Mouse (Mus musculus) WW6 (cell line): ENCODE measurements around the gene Wwc1.
"Not testable (repeated sequence)": the region's sequence is repeated elsewhere in the genome, so short reads cannot be mapped to it uniquely, and the experiment has no call there.

Source experiments
- DNase-seq: peaks from one replicate; pipeline ENCODE4 v3.0.0-alpha.2; 2013; ENCODE audit warnings: low read depth, low spot score

The Wwc1 gene

GRCm38 (mm10) chr11:35882777-35883176 is 97.5 kb downstream of the Wwc1 start:
- no peak for DNase-seq

- no peak for DNase-seq
These were observed 101.8 kb downstream of the Wwc1 start for GRCm38 (mm10) chr11:35878559-35878897.

- DNase-seq = no peak
These were observed 102.4 kb downstream of the Wwc1 start for GRCm38 (mm10) chr11:35877651-35878558.

- DNase-seq = no peak
These were observed 106.6 kb downstream of the Wwc1 start for GRCm38 (mm10) chr11:35873624-35874244.

GRCm38 (mm10) chr11:35870961-35871360 is 109.4 kb downstream of the Wwc1 start:
- DNase-seq = no peak

GRCm38 (mm10) chr11:35866140-35866539 is 114.2 kb downstream of the Wwc1 start:
- no peak for DNase-seq

DNA sequence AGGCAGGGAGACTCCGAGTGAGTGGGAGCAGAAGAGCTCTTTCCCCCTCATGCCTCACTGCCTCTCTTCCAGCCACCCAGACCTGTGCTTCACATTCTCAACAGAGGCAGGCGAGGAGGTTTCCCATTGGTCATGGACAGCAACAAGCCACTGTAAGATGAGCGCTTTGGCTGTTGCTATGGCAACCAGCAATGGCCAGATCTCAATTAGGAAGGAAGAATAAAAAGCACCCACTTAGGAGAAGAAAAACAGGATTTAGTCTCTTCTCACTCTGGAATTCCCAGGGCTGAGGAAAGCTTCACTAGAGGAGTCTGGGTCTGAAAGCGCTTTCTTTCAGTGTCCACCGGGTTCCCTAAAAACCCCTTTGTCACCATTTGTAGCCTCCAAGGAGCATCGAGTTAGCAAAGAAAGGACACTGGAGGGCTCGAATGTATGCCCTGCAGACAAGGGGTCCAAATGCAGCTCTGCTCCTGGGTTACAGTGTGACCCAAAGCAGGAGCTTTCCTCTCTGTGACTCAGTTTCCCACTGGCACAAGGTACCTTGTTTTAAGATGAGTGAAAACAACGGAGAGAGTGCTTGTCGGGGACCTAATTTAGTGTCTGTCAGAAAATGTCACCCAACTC is 115.2 kb downstream of the Wwc1 start:
- DNase-seq = no peak

- DNase-seq = no peak
These were observed 116.7 kb downstream of the Wwc1 start for GRCm38 (mm10) chr11:35863653-35864052.

- DNase-seq = no peak
These were observed 122.8 kb downstream of the Wwc1 start for GRCm38 (mm10) chr11:35857395-35858067.

GRCm38 (mm10) chr11:35856359-35857040 is 123.8 kb downstream of the Wwc1 start:
- DNase-seq = no peak

GRCm38 (mm10) chr11:35855567-35855966 is 124.8 kb downstream of the Wwc1 start:
- DNase-seq = no peak

DNA sequence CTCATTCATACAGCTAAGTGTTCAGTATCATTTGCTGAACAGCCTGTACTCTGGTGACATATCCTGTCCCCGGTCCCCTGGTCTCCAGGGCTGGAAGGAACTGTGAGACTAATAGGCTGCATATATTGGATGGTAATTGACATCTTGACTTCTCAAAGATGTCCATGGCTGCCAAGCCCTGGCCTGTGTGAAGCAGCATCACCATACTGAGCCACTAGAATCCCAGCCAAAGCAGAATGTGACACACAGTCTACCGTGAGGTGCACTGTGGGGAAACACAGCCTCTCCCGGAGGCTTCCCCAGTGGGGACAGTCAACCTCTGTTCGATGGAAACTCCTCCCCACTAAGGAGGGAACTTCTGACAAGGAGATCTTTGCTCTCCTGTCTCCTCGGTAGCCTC is 125.4 kb downstream of the Wwc1 start:
- no peak for DNase-seq

DNA sequence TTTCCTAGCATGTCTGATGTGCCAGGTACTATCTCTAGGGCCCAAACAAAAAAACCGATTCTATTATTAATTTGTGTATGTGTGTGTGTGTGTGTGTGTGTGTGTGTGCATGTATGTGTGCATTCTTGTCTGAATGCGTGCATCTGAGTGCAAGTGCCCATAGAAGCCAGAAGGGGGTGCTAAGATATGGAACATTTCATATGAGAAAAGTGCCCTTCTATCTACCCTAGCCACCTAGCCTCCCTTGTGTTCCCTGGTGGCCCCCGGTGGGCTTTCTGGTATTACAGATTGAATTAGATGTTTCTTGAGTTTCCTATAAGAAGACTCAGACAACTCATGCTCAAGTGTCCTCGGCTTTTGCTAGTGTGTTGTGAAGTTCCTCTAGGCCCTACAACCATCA is 126.7 kb downstream of the Wwc1 start:
- DNase-seq = no peak

GRCm38 (mm10) chr11:35852731-35853130 is 127.6 kb downstream of the Wwc1 start:
- DNase-seq = peak; percentile 63

- DNase-seq = no peak
These were observed 136.0 kb downstream of the Wwc1 start for GRCm38 (mm10) chr11:35844299-35844698.

DNA sequence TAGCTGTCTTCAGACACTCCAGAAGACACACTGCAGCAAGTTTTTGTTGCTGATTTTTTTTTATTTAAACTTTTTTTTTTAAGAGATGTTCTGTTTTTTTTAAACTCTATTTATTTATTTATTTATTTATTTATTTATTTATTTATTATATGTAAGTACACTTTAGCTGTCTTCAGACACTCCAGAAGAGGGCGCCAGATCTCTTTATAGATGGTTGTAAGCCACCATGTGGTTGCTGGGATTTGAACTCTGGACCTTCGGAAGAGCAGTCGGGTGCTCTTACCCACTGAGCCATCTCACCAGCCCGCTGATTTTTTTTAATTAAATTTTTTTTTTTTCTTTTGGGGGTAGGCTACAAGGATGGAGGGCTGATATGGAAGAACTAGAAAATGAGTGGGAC is 137.8 kb downstream of the Wwc1 start:
- not testable (repeated sequence) for DNase-seq

DNA sequence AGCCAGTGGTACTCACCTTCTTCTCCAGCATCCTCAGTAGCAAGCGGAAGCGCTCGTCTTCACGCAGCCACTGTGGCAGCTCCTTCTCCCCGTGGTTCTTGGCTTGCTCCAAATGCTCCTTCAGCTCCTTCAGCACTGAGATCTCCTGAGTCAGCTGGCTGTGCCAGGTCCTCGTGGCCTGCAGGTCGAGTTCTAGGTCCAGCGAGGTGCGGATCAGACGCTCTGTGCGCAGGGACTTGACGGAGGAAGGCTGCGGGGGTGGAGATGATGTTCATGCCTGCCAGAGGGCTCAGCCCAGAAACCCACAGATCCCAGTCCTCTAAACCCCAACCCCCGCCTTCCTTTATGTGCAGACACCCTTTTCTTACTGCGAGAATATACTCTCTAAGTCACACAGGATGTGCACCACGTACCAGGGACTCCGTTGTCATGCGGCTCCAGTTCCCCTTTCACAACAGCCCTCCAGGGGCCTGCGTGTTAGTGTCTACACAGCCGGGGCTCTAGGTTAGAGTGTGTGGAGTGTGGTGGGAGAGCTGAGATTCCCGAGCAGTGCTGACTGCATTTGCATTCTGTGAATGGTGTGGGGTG is 138.5 kb downstream of the Wwc1 start:
- peak; percentile 28 for DNase-seq

DNA sequence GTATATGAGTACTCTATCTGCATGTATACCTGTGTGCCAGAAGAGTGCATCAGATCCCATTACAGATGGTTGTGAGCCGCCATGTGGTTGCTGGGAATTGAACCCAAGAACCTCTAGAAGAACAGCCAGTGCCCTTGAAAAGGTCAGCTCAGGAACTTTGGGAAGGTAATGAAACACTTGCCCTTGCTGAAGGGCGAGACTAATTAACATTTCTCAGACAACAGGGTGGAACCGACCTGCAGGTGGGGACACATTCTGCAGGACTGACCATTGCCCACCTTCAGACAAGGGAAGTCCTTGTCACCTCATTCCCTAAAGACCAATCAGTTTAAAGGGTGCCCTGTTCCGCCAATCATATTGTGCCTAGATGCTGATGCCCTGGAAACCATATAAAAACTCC is 139.5 kb downstream of the Wwc1 start:
- not testable (repeated sequence) for DNase-seq

DNA sequence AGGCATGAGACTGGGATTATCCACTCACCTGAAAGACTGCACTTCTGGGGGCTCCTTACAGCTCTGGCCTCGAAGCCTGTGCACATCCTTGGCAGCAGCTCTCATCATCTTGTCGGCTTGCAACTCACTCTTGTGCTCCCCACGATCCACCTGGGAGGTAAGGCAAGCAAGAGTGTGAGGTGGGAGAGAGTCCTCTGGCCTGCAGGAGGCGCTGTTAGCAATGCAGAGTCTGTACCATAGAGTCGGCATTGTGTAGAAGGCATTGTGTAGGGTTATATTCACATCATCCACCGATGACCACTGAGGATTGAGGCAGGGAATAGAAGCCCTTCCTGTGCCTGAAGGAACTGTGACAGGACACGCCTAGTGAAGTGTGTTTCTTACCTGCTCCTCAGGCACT is 140.0 kb downstream of the Wwc1 start:
- peak; percentile 80 for DNase-seq

DNA sequence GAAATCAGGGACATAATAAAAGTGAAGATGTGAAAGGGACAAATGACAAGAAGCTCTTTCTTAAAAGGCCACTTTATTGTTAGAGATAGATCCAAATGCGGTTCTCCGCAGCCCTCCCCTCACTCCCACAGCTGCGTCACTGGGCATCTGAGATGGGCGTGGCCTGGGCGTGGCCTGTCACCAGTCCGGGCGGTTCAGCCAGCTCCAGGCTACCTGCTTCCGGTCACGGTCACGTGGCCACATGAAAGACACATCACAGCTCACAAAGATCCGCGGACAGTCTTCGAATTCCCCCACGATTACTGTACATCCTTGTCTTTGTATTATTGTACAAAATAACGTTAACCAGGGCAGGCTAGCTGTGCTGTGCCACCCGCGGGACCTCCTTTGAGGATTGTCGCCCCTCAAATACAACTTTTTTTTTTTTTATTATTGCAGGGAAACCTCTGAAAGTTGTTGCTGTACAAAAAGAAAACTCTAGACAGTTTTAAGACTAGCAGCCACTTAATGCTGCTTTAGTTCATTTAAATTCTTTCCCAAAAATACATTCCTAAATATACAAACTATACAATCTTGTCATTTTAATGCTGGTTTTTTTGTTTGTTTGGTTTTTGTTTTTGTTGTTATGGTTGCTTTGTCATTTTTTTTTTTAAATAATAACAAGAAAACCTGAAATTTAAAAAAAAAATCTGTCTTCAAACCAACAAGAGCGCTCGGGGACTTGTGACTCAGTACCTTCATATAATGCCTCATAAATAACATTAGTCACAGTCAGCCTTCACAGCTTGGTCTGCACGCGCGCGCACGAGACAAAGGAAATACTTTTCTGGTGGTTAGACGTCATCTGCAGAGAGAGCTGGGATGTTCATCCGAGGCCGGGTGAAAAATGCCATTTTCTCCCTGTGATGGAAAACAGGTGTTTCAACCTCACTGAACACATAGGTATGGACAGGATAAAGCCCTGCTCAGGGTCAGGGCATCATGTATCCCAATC is 141.7 kb downstream of the Wwc1 start:
- no peak for DNase-seq
